Mouse (Mus musculus) embryonic fibroblast, embryonic 13.5 days (primary cell): Measurements from ENCODE around the gene Tnrc6b.

ENCODE experiments used
- CTCF ChIP-seq: IDR thresholded peaks from 2 replicates; pipeline ENCODE4 v1.5.1; 2011; ENCODE audit warnings: mild to moderate bottlenecking, control low read depth, low read length, moderate library complexity, borderline replicate concordance; ENCODE audit not compliant: insufficient read depth
- POLR2A ChIP-seq: IDR thresholded peaks from 2 replicates; pipeline ENCODE4 v1.6.1; 2011; ENCODE audit warnings: low read depth, mild to moderate bottlenecking, control low read depth, low read length, moderate library complexity

DNA sequence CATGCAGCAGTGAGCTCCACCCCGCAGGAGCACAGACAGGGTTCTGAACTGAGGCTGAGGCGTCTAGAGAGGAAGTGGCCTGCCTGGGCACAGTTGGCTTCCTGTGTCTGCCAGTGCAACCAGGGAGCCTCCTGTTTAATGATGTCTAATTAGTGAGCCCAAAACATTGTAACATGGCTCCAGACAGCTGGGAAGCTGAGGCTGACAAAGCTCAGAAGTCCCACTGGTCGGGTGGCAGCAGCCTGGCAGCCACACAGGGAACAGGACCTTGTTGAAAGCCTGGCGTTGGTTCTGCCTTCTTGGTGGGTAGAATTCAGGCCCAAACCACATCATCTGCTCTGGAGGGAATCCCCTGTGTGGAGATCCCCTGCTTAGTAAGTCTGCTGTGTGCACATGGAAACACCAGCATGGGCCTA is 29.6 kb upstream of the Tnrc6b start:
- TF ChIP-seq POLR2A: no peak
- TF ChIP-seq CTCF: no peak
